Mouse (Mus musculus): ENCODE measurements around the gene Iqsec1.
A peak's percentile ranks its signal among the peaks of the same experiment; 100 is the strongest.

DNA sequence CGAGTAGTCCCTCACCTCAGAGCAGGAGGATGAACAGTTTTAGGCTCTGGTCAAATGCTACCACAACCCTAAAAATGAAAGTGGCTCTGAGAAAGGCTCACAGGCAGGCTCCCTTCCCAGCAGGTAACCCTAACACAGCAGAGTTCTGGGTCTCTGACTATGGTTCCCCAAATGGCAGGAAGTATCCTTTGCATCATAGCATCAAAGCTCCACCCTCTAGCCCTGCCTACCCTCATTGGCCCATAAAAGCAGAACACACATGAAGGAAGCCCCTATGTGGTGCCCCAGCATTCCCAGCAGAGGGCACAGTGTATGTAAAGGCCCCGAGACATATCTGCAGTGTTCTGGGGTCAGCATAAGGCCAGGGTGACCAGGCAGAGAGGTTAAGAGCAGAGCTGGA lies 163.4 kb downstream of the Iqsec1 start:
- TF ChIP-seq CTCF (IDR thresholded peaks at IDR 0.05; ENCODE audit: extremely low read depth, insufficient read depth, insufficient read length, insufficient replicate concordance) (peak; percentile 15; the same call in 1 of the 2 replicates), POLR2A (IDR thresholded peaks at IDR 0.05; ENCODE audit: low read depth, low read length) (no peak)

Data from spleen, adult 2 months (tissue).